Mouse (Mus musculus) olfactory bulb, adult 2 months (tissue): ENCODE results near the gene Olfr1214. TPM values are rescaled to one million over a fixed set of nuclear protein-coding genes. Genes with fewer than 3 reads are reported as not detected.
"Not testable (repeated sequence)": the region's sequence is repeated elsewhere in the genome, so short reads cannot be mapped to it uniquely, and the experiment has no call there.

ENCODE experiments used
- H3K27ac ChIP-seq: fragments of 200-500 bp; 2 replicates; pipeline ENCODE4 v1.5.1; 2012; ENCODE audit warnings: low read depth, low read length; ENCODE audit not compliant: insufficient read depth
- H3K4me1 ChIP-seq: fragments of 200-500 bp; 2 replicates; pipeline ENCODE4 v1.6.1; 2012; ENCODE audit warnings: low read length; ENCODE audit not compliant: control insufficient read depth, insufficient read depth
- H3K4me3 ChIP-seq: fragments of 200-500 bp; 2 replicates; pipeline ENCODE4 v1.5.1; 2012; ENCODE audit warnings: mild to moderate bottlenecking, low read depth, low read length, moderate library complexity; ENCODE audit not compliant: insufficient read depth
- CTCF ChIP-seq: fragments of 200-500 bp; IDR thresholded peaks from 2 replicates; pipeline ENCODE4 v1.5.1; 2012; ENCODE audit warnings: low read depth, mild to moderate bottlenecking, low read length, moderate library complexity; ENCODE audit not compliant: insufficient read depth
- POLR2A ChIP-seq: fragments of 200-500 bp; IDR thresholded peaks from 2 replicates; pipeline ENCODE4 v1.6.1; 2012; ENCODE audit warnings: mild to moderate bottlenecking, low read depth, low read length, moderate library complexity; ENCODE audit not compliant: insufficient read depth
- WGBS: fragments of 180-500 bp; shearing (Covaris S2); methylation state at CpG from one replicate; pipeline ENCODE4 v1.1.7; 2018; 5-methylcytosine and 5-hydroxymethylcytosine counted together
- polyA plus RNA-seq: library from polyadenylated mRNA; stranded (reverse); fragments of >200 nt; gene quantifications from 2 replicates; pipeline ENCODE4 v1.2.4, GENCODE M21; 2012; ENCODE audit warnings: low replicate concordance; ENCODE audit not compliant: missing spikeins, insufficient read depth, insufficient read length

Olfr1214 gene
- polyA plus RNA-seq: not detected in 2 replicates

GRCm38 (mm10) chr2:88992553-88992952 is at the start of gene Olfr1214:
TSS of gene Olfr1214 (minus strand) at chr2:88992653.
- TF ChIP-seq POLR2A (no peak), CTCF (no peak)
- H3K4me3 ChIP-seq: no peak within 1 kb of the TSS
- 86% methylated on average over 1 of the region's 1 CpGs for WGBS
- no peaks in the 10 kb centered on the region for H3K4me1 ChIP-seq
- H3K27ac ChIP-seq: no peak within 1 kb of the TSS

GRCm38 (mm10) chr2:89031965-89032364 is 39.5 kb upstream of the Olfr1214 start, which contains the start of gene Olfr1217:
TSS of gene Olfr1217 (minus strand) at chr2:89032065.
- H3K27ac ChIP-seq: no peak within 1 kb of the TSS
- WGBS: 61% methylated on average over 2 of the region's 2 CpGs
- TF ChIP-seq CTCF (no peak), POLR2A (no peak)
- no peak within 1 kb of the TSS for H3K4me3 ChIP-seq
- H3K4me1 ChIP-seq: no peaks in the 10 kb centered on the region

GRCm38 (mm10) chr2:89021436-89021835 is 29.0 kb upstream of the Olfr1214 start:
- 75% methylated on average over 3 of the region's 3 CpGs for WGBS
- H3K4me1 ChIP-seq, H3K27ac ChIP-seq, H3K4me3 ChIP-seq: not testable (repeated sequence)

GRCm38 (mm10) chr2:89018240-89018639 is 25.8 kb upstream of the Olfr1214 start, which contains the start of gene Olfr1216:
TSS of gene Olfr1216 (minus strand) at chr2:89018340.
- WGBS: 84% methylated on average over 1 of the region's 1 CpGs
- Histone ChIP-seq H3K27ac (no peak within 1 kb of the TSS), H3K4me1 (no peaks in the 10 kb centered on the region), H3K4me3 (no peak within 1 kb of the TSS)
- no peak for TF ChIP-seq POLR2A
- no peak for TF ChIP-seq CTCF

- 61% methylated on average over 2 of the region's 2 CpGs for WGBS
- H3K4me1 ChIP-seq: no peaks in the 10 kb centered on the region
- H3K4me3 ChIP-seq: no peak within 1 kb of the TSS
- H3K27ac ChIP-seq: no peak within 1 kb of the TSS
- TF ChIP-seq POLR2A (no peak), CTCF (no peak)
These were observed 14.4 kb upstream of the Olfr1214 start, which contains the start of gene Olfr1215 for GRCm38 (mm10) chr2:89006873-89007272. TSS of gene Olfr1215 (minus strand) at chr2:89006973.

GRCm38 (mm10) chr2:88980181-88980580 is 12.3 kb downstream of the Olfr1214 start, which contains the start of gene Gm13762:
TSS of gene Gm13762 (minus strand) at chr2:88980281.
- 78% methylated on average over 1 of the region's 1 CpGs for WGBS
- Histone ChIP-seq H3K27ac (no peak within 1 kb of the TSS), H3K4me3 (no peak within 1 kb of the TSS), H3K4me1 (no peaks in the 10 kb centered on the region)
- TF ChIP-seq POLR2A: no peak
- no peak for TF ChIP-seq CTCF

GRCm38 (mm10) chr2:88953669-88954068 is 38.8 kb downstream of the Olfr1214 start, which contains the start of gene Olfr1212:
TSS of gene Olfr1212 (plus strand) at chr2:88953969.
- Histone ChIP-seq H3K4me1 (no peaks in the 10 kb centered on the region), H3K27ac (no peak within 1 kb of the TSS), H3K4me3 (no peak within 1 kb of the TSS)
- no peak for TF ChIP-seq POLR2A

GRCm38 (mm10) chr2:88938011-88938410 is 54.4 kb downstream of the Olfr1214 start, which contains the start of gene Olfr1211:
TSS of gene Olfr1211 (minus strand) at chr2:88938111.
- Histone ChIP-seq H3K4me3 (no peak within 1 kb of the TSS), H3K4me1 (no peaks in the 10 kb centered on the region), H3K27ac (no peak within 1 kb of the TSS)
- no peak for TF ChIP-seq CTCF
- TF ChIP-seq POLR2A: no peak
- WGBS: 93% methylated on average over 1 of the region's 1 CpGs

Other genes starting within 250 kb of the Olfr1214 start
- not detected in 2 replicates for gene Olfr1198, start 241.3 kb downstream of the Olfr1214 start, polyA plus RNA-seq
- gene Olfr1199, start 232.2 kb downstream of the Olfr1214 start, polyA plus RNA-seq: not detected in 2 replicates
- gene Olfr1200, start 222.2 kb downstream of the Olfr1214 start, polyA plus RNA-seq: not detected in 2 replicates
- not detected in 2 replicates for gene Olfr1201, start 199.6 kb downstream of the Olfr1214 start, polyA plus RNA-seq
- gene Olfr1202, start 178.2 kb downstream of the Olfr1214 start, polyA plus RNA-seq: not detected in 2 replicates
- gene Olfr1205, start 162.9 kb downstream of the Olfr1214 start, polyA plus RNA-seq: not detected in 2 replicates
- not detected in 2 replicates for gene Olfr1204, start 143.4 kb downstream of the Olfr1214 start, polyA plus RNA-seq
- gene Olfr1206, start 129.4 kb downstream of the Olfr1214 start, polyA plus RNA-seq: not detected in 2 replicates
- gene Olfr1208, start 90.3 kb downstream of the Olfr1214 start, polyA plus RNA-seq: not detected in 2 replicates
- not detected in 2 replicates for gene Olfr1209, start 77.5 kb downstream of the Olfr1214 start, polyA plus RNA-seq
- gene Olfr1211, start 54.5 kb downstream of the Olfr1214 start, polyA plus RNA-seq: not detected in 2 replicates
- gene Olfr1212, start 38.7 kb downstream of the Olfr1214 start, polyA plus RNA-seq: not detected in 2 replicates
- not detected in 2 replicates for gene Gm13762, start 12.4 kb downstream of the Olfr1214 start, polyA plus RNA-seq
- not detected in 2 replicates for gene Olfr1215, start 14.3 kb upstream of the Olfr1214 start, polyA plus RNA-seq
- not detected in 2 replicates for gene Olfr1216, start 25.7 kb upstream of the Olfr1214 start, polyA plus RNA-seq
- not detected in 2 replicates for gene Olfr1217, start 39.4 kb upstream of the Olfr1214 start, polyA plus RNA-seq
- gene Olfr1218, start 68.5 kb upstream of the Olfr1214 start, polyA plus RNA-seq: not detected in 2 replicates
- gene Olfr1219, start 90.9 kb upstream of the Olfr1214 start, polyA plus RNA-seq: not detected in 2 replicates
- gene Olfr1220, start 114.2 kb upstream of the Olfr1214 start, polyA plus RNA-seq: not detected in 2 replicates
- not detected in 2 replicates for gene Olfr1221, start 124.6 kb upstream of the Olfr1214 start, polyA plus RNA-seq
- not detected in 2 replicates for gene Olfr1222, start 140.4 kb upstream of the Olfr1214 start, polyA plus RNA-seq
- not detected in 2 replicates for gene Olfr1223, start 158.9 kb upstream of the Olfr1214 start, polyA plus RNA-seq
- gene Olfr1224-ps1, start 171.4 kb upstream of the Olfr1214 start, polyA plus RNA-seq: not detected in 2 replicates
- not detected in 2 replicates for gene Olfr1225, start 182.0 kb upstream of the Olfr1214 start, polyA plus RNA-seq
- not detected in 2 replicates for gene Olfr1226, start 207.4 kb upstream of the Olfr1214 start, polyA plus RNA-seq